Mouse (Mus musculus): Measurements from ENCODE around the gene Jam3.

The Jam3 gene

GRCm38 (mm10) chr9:27110681-27111080, 44.5 kb downstream of the Jam3 start:
- DNase-seq (ENCODE audit: low spot score) = no peak

- DNase-seq (ENCODE audit: low spot score) = peak; percentile 16
These were observed 45.4 kb downstream of the Jam3 start for GRCm38 (mm10) chr9:27109533-27110514.

GRCm38 (mm10) chr9:27108451-27108850, 46.8 kb downstream of the Jam3 start:
- DNase-seq (ENCODE audit: low spot score) = no peak

- DNase-seq (ENCODE audit: low spot score) = peak; percentile 33
These were observed 49.1 kb downstream of the Jam3 start for GRCm38 (mm10) chr9:27106081-27106480.

- DNase-seq (ENCODE audit: low spot score) = no peak
These were observed 53.8 kb downstream of the Jam3 start for GRCm38 (mm10) chr9:27101466-27101865.

- DNase-seq (ENCODE audit: low spot score) = no peak
These were observed 55.7 kb downstream of the Jam3 start for GRCm38 (mm10) chr9:27099474-27099873.

- no peak for DNase-seq (ENCODE audit: low spot score)
These were observed 56.7 kb downstream of the Jam3 start for GRCm38 (mm10) chr9:27098557-27098956.

- no peak for DNase-seq (ENCODE audit: low spot score)
These were observed 57.1 kb downstream of the Jam3 start for GRCm38 (mm10) chr9:27098092-27098491.

- no peak for DNase-seq (ENCODE audit: low spot score)
These were observed 62.3 kb downstream of the Jam3 start for GRCm38 (mm10) chr9:27092916-27093315.

- no peak for DNase-seq (ENCODE audit: low spot score)
These were observed 64.1 kb downstream of the Jam3 start for GRCm38 (mm10) chr9:27090801-27091775.

- DNase-seq (ENCODE audit: low spot score) = no peak
These were observed 65.1 kb downstream of the Jam3 start for GRCm38 (mm10) chr9:27090134-27090533.

GRCm38 (mm10) chr9:27087402-27087801, 67.8 kb downstream of the Jam3 start:
- no peak for DNase-seq (ENCODE audit: low spot score)

GRCm38 (mm10) chr9:27086256-27086655, 69.0 kb downstream of the Jam3 start:
- no peak for DNase-seq (ENCODE audit: low spot score)

- no peak for DNase-seq (ENCODE audit: low spot score)
These were observed 79.4 kb downstream of the Jam3 start for GRCm38 (mm10) chr9:27075812-27076211.

- DNase-seq (ENCODE audit: low spot score) = no peak
These were observed 80.5 kb downstream of the Jam3 start for GRCm38 (mm10) chr9:27074677-27075076.

GRCm38 (mm10) chr9:27070895-27071294, 84.3 kb downstream of the Jam3 start:
- DNase-seq (ENCODE audit: low spot score) = no peak

GRCm38 (mm10) chr9:27058341-27058740, 96.9 kb downstream of the Jam3 start:
- DNase-seq (ENCODE audit: low spot score) = no peak

- DNase-seq (ENCODE audit: low spot score) = no peak
These were observed 105.7 kb downstream of the Jam3 start for GRCm38 (mm10) chr9:27049492-27049891.
